Mouse (Mus musculus) midbrain, embryonic 14.5 days (tissue): ENCODE measurements around the gene Rab31. TPM values are rescaled to one million over a fixed set of nuclear protein-coding genes. Genes with fewer than 3 reads are reported as not detected.

Source experiments
- ATAC-seq: fragments of 200-750 bp; cut with Nextera tagmentation; 2 replicates; pipeline ENCODE4 v1.8.0; 2017; ENCODE audit warnings: moderate number of reproducible peaks, moderate library complexity; ENCODE audit not compliant: low FRiP score, low TSS enrichment
- DNase-seq: peaks from one replicate; pipeline ENCODE4 v3.0.0-alpha.2; 2015
- H3K27ac ChIP-seq: fragments of 300-500 bp; sonication (generic); replicated peaks from 2 replicates; pipeline ENCODE4 v1.5.1; 2014; ENCODE audit warnings: mild to moderate bottlenecking, low read depth, low read length, moderate library complexity
- H3K27me3 ChIP-seq: fragments of 300-500 bp; sonication (generic); 2 replicates; pipeline ENCODE4 v1.6.1; 2014; ENCODE audit warnings: low read length, control low read depth, mixed read lengths; ENCODE audit not compliant: control insufficient read depth, insufficient read depth
- H3K36me3 ChIP-seq: fragments of 300-500 bp; sonication (generic); 2 replicates; pipeline ENCODE4 v1.6.1; 2014; ENCODE audit warnings: low read length, control low read depth; ENCODE audit not compliant: control insufficient read depth, insufficient read depth
- H3K4me1 ChIP-seq: fragments of 300-500 bp; sonication (generic); 2 replicates; pipeline ENCODE4 v1.6.1; 2014; ENCODE audit warnings: mild to moderate bottlenecking, antibody characterized with exemption, low read length, control low read depth; ENCODE audit not compliant: control insufficient read depth, insufficient read depth
- H3K4me2 ChIP-seq: fragments of 300-500 bp; sonication (generic); 2 replicates; pipeline ENCODE4 v1.6.1; 2014; ENCODE audit warnings: mild to moderate bottlenecking, low read length, moderate library complexity
- H3K4me3 ChIP-seq: fragments of 300-500 bp; sonication (generic); replicated peaks from 2 replicates; pipeline ENCODE4 v1.5.1; 2014; ENCODE audit warnings: low read depth, low read length
- H3K9ac ChIP-seq: fragments of 300-500 bp; sonication (generic); replicated peaks from 2 replicates; pipeline ENCODE4 v1.6.1; 2014; ENCODE audit warnings: mild to moderate bottlenecking, low read length, moderate library complexity
- H3K9me3 ChIP-seq: fragments of 300-500 bp; sonication (generic); 2 replicates; pipeline ENCODE4 v1.6.1; 2016; ENCODE audit warnings: low read length, control low read depth, mixed read lengths; ENCODE audit not compliant: control insufficient read depth
- WGBS: fragments of 180-500 bp; shearing (Covaris S2); extraction: QIAGEN DNeasy Blood & Tissue Kit; methylation state at CpG from one replicate; pipeline ENCODE4 v1.1.7; 2014; 5-methylcytosine and 5-hydroxymethylcytosine counted together
- polyA plus RNA-seq: library from polyadenylated mRNA; unstranded; fragments of >200 nt; fragmentation: Nextera tagmentation; extraction: Ambion mirVana; gene quantifications from 2 replicates; pipeline ENCODE4 v1.2.1, GENCODE M21; 2014

Rab31 gene
- polyA plus RNA-seq, 1 experiment from 2014 or later, result 90.2 TPM

DNA sequence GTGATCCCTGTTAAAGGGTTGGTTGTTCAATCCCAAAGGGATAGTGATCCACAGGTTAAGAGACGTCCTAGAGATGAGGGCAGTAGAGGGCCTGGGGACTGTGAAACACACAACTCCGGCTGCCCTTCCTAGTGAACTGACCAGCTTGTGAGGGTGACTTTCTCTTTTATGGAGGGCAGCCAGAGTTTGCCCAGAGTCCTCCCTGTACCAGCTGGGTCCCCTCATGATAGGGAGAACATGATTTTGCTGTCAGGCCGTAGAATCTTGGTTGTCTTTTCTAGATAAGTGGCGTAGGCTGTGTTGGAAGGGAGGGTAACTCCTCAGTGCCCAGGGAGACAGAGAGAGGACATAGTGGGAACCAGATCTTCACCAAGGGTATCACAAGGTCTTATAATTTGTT is 14.7 kb upstream of the Rab31 start:
- no peak overlapping the region for H3K27ac ChIP-seq
- H3K4me3 ChIP-seq, result no peak overlapping the region
- no peak overlapping the region for H3K4me2 ChIP-seq
- no peak for DNase-seq
- H3K27me3 ChIP-seq, result no peaks in the 10 kb centered on the region
- H3K9me3 ChIP-seq, result no peaks in the 10 kb centered on the region
- H3K4me1 ChIP-seq, result peaks cover 14% of the 10 kb centered on the region
- H3K9ac ChIP-seq, result no peak overlapping the region
- WGBS, result 95% methylated on average over 4 of the region's 4 CpGs
- ATAC-seq, result no peak
- H3K36me3 ChIP-seq, result peaks cover 11% of the 10 kb centered on the region; the same call in 1 of the 2 replicates

DNA sequence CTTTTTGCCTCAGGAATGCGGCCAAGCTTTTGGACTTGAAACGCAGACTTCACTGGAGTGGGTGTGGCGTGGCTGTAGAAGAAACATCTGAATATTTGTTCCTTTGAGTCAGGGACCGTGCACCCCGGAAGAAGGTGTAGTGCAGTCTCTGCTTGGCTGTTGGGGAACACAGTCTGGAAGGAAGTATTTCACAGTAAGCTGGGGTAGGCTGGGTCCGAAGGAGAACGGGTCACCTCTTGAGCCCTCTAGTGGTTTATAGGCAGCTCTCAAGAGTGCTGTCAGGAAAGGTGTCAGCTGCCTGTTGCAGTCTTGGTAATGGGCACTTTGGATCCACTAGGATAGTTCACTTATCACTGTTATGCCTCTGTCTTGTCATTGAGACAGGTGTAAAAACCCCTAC is 13.7 kb upstream of the Rab31 start:
- no peak overlapping the region for H3K4me3 ChIP-seq
- no peak overlapping the region for H3K27ac ChIP-seq
- DNase-seq, result no peak
- H3K9me3 ChIP-seq, result no peaks in the 10 kb centered on the region
- H3K4me2 ChIP-seq, result no peak overlapping the region
- WGBS, result 84% methylated on average over 7 of the region's 7 CpGs
- ATAC-seq, result no peak
- H3K27me3 ChIP-seq, result no peaks in the 10 kb centered on the region
- H3K36me3 ChIP-seq, result peaks cover 11% of the 10 kb centered on the region; the same call in 1 of the 2 replicates
- H3K4me1 ChIP-seq, result peaks cover 17% of the 10 kb centered on the region
- H3K9ac ChIP-seq, result no peak overlapping the region

DNA sequence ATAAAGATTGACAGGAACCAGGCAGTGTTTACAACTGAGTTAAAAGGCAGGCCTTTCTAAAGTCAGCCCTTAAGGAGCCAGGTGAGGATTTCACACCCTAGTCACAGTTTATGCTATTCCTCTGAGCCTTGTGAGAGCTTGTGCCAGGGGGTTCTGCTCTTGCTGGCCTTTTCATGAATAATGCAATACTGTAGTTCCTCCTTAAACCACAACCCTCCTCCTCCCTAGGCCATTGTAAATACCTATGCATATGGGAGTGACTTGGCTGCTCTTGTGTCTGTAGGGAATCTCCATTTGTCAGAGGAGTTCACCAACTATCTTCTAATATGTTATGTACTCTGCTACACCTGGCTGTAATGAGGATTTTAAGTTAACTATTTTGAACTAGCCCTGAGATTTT is 13.2 kb upstream of the Rab31 start:
- H3K9me3 ChIP-seq, result no peaks in the 10 kb centered on the region
- DNase-seq (no peak), ATAC-seq (no peak)
- H3K27me3 ChIP-seq, result no peaks in the 10 kb centered on the region
- peaks cover 11% of the 10 kb centered on the region; the same call in 1 of the 2 replicates for H3K36me3 ChIP-seq
- no peak overlapping the region for H3K4me3 ChIP-seq
- H3K9ac ChIP-seq, result no peak overlapping the region
- H3K4me2 ChIP-seq, result no peak overlapping the region
- H3K4me1 ChIP-seq, result peaks cover 17% of the 10 kb centered on the region
- no peak overlapping the region for H3K27ac ChIP-seq

DNA sequence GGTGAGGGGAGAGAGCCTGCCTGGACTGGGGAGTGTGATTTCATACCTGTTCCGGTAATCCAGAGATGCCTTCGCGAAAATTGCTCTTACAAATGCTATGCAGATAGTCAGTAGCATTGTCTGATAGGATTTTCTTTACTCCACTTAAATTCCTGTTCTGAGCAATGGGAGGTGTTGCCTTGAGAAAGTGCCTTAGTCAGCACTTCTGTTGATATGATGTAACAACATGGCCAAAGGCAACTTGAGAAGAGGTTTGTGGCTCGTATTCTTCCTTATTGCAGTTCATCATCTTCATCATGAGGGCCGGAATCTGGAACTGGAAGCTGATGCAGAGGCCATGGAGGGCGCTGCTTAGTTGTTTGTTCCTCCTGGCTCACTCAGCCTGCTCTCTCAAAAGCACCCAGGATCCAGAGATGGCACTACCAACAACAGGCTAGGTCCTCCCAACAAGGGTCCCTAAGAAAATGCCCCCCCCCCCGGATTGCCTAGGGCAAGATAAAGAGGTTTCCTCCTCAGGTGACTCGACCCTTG is 12.1 kb upstream of the Rab31 start:
- Histone ChIP-seq H3K4me1 (peaks cover 17% of the 10 kb centered on the region), H3K4me3 (peak overlapping the region; percentile 92), H3K9me3 (no peaks in the 10 kb centered on the region), H3K27ac (no peak overlapping the region), H3K9ac (peak overlapping the region; percentile 99; the same call in 1 of the 2 replicates), H3K27me3 (no peaks in the 10 kb centered on the region), H3K36me3 (peaks cover 11% of the 10 kb centered on the region; the same call in 1 of the 2 replicates), H3K4me2 (peak overlapping the region; percentile 71)
- WGBS, result 76% methylated on average over 8 of the region's 8 CpGs
- DNase-seq, result no peak
- ATAC-seq, result no peak

DNA sequence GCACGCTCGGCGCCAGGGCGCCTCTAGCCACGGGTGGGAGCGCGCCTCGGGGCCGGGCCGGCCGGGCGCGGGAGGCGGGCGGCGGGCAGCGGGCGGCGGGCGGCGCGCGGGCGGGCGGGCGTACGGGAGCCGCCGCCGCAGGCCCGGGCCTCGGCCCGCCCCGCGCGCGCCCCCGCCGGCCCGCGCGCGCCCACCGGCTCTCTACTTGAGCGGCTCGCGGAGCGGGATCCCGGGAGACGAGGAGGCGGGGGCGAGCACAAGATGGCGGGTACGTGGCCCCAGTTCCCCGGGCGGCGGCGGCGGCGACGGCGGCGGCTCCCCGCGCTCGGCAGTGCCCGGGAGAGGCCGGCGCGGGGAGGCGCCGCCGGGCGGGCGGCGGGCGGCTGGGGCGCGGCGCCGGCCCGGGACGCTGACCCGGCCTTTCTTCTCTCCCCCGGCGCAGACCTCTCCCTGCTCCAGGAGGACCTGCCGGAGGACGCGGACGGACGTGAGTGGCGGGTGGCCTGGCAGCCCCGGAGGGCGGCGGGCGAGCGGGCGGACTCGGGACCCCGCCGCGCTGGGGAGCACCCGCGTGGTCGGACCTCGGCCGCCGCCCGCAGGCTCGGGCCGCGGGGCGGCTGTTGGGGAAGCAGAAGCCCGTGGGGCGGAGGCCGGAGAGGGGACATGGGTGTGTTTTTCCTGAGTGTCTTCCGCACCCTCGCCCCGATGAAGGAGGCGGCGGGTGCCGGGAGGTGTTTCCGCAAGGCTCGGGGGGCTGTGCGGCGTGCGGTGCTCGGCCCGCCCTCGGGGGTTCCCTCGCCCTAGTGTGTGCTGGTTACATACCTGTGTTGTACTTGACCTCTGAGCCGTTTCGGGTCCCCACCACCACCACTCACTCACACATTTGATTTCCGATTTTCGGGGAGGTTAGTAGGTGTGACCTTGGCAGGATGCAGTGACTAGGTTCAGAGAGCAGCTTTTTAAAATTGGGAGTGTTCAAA is 10.9 kb upstream of the Rab31 start:
- Histone ChIP-seq H3K4me3 (peak overlapping the region; percentile 92), H3K4me2 (peak overlapping the region; percentile 71), H3K9ac (peak overlapping the region; percentile 99), H3K9me3 (no peaks in the 10 kb centered on the region), H3K27ac (peak overlapping the region; percentile 100), H3K36me3 (peaks cover 11% of the 10 kb centered on the region; the same call in 1 of the 2 replicates), H3K27me3 (no peaks in the 10 kb centered on the region), H3K4me1 (peaks cover 17% of the 10 kb centered on the region)
- DNase-seq (peak; percentile 93), ATAC-seq (peak; percentile 74)
- WGBS, result under 1% methylated on average over 92 of the region's 135 CpGs

DNA sequence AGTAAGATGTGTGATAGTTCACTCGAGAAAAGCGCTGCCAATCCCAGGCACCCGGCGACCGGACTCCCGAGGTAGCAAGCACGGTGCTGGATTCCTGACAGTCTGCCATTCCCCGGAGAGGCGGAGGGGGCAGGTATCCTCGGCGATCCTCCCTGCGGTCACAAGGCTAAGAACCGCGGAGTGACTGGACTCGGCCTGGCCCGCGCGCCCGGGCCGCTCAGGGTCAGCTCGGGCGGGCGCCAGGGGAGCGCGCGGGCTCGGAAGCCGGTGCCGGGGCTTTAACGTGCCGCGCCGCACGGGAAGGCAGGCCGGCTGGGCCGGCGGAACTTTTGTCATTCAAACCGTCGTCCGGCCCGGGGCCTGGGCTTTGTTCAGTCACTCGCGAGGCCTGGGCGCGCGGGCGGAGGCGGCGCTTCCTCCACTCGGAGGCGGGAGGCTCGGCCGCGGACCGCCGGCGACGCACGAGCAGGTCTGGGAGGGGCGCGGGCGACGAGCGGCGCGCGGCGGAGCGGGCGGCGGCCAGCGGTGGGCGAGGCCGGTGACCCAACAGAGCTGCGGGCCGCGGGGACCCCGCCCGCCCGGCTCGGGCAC is 10.1 kb upstream of the Rab31 start, which contains the start of gene Ppp4r1:
Ppp4r1 (plus strand) TSS at position 23 of the 591 bp plus-strand sequence.
- Histone ChIP-seq H3K4me1 (peaks cover 17% of the 10 kb centered on the region), H3K4me2 (peak within 1 kb of the TSS; percentile 71), H3K27ac (peak within 1 kb of the TSS; percentile 100), H3K9me3 (no peaks in the 10 kb centered on the region), H3K27me3 (no peaks in the 10 kb centered on the region), H3K9ac (peak within 1 kb of the TSS; percentile 99), H3K4me3 (peak within 1 kb of the TSS; percentile 92), H3K36me3 (peaks cover 11% of the 10 kb centered on the region; the same call in 1 of the 2 replicates)
- DNase-seq, result peak; percentile 92
- ATAC-seq, result peak; percentile 88
- WGBS, result under 1% methylated on average over 68 of the region's 81 CpGs

DNA sequence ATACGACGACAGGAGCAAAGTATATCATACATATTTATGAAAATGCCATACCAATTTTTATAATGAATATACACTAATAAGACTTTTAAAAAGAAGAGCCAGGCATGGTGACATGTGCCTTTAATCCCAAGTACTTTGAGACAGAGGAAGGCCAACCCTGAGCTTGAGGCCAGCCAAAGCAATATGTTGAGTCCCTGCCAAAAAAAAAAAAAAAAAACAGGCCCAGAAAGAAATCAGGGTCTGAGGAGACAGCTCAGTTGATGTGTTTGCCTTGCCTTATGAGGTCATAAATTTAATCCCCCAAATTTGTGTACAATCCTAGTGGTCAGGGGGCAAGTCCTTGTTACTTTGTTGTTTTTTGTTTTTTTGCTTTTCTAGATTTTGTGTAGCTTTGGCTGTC is 8.4 kb upstream of the Rab31 start:
- Histone ChIP-seq H3K36me3 (peaks cover under 1% of the 10 kb centered on the region; the same call in 1 of the 2 replicates), H3K27ac (no peak overlapping the region), H3K9ac (no peak overlapping the region), H3K27me3 (no peaks in the 10 kb centered on the region), H3K4me1 (peaks cover 13% of the 10 kb centered on the region), H3K4me2 (no peak overlapping the region), H3K9me3 (no peaks in the 10 kb centered on the region), H3K4me3 (no peak overlapping the region)
- DNase-seq (no peak), ATAC-seq (no peak)
- 90% methylated on average over 2 of the region's 2 CpGs for WGBS

DNA sequence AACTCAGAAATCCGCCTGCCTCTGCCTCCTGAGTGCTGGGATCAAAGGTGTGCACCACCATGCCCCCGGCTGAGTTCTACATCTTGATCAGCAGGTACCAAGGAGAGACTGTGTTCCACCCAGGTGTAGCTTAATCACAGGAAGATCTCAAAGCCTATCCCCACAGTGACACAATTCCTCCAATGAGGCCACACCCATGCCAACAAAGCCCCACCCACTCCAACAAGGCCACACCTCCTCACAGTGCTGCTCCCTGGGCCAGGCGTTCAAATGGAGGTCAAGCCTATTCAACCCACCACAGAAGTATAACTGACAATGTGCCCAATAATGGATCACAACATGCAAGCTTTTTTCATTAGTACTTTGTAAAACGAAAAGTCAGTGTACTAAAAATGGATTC is 4.9 kb upstream of the Rab31 start:
- WGBS, result 81% methylated on average over 4 of the region's 4 CpGs
- ATAC-seq, result no peak

More for the DNA sequence above, 4.9 kb upstream of the Rab31 start:
- H3K4me3 ChIP-seq, result no peak overlapping the region
- H3K36me3 ChIP-seq, result no peaks in the 10 kb centered on the region
- H3K9ac ChIP-seq, result no peak overlapping the region
- no peak overlapping the region for H3K27ac ChIP-seq
- H3K4me1 ChIP-seq, result peaks cover 10% of the 10 kb centered on the region; the same call in 1 of the 2 replicates
- no peaks in the 10 kb centered on the region for H3K9me3 ChIP-seq
- no peaks in the 10 kb centered on the region for H3K27me3 ChIP-seq
- DNase-seq, result no peak
- H3K4me2 ChIP-seq, result no peak overlapping the region
